Mouse (Mus musculus): ENCODE results near the gene Smpd2. TPM values are rescaled to one million over a fixed set of nuclear protein-coding genes. Genes with fewer than 3 reads are reported as not detected.

Smpd2 gene
- 51.5 and 52.9 TPM in 2 replicates for polyA plus RNA-seq (2015; fragmentation: Nextera tagmentation; extraction: Ambion mirVana)

- no peaks in the 10 kb centered on the region for H3K9me3 ChIP-seq (ENCODE audit: control insufficient read depth, low read length)
- peak within 1 kb of the TSS; percentile 91 for H3K27ac ChIP-seq (replicated peaks)
- TF ChIP-seq EP300 (optimal IDR thresholded peaks at IDR 0.05) (no peak), CTCF (IDR thresholded peaks at IDR 0.05; ENCODE audit: low read depth) (peak; percentile 21; the same call in 1 of the 2 replicates)
- H3K36me3 ChIP-seq (ENCODE audit: control insufficient read depth, insufficient read depth, low read length), result peaks cover 11% of the 10 kb centered on the region
- peak within 1 kb of the TSS; percentile 71 for H3K4me3 ChIP-seq (ENCODE audit: low read depth, low read length)
- under 1% methylated on average over 41 of the region's 50 CpGs for WGBS
- peak within 1 kb of the TSS; percentile 100 for H3K4me2 ChIP-seq (replicated peaks; ENCODE audit: low read depth)
- no peaks in the 10 kb centered on the region for H3K27me3 ChIP-seq (ENCODE audit: control insufficient read depth, insufficient read depth, low read length)
- H3K9ac ChIP-seq (ENCODE audit: low read length), result peak within 1 kb of the TSS; percentile 83
- peak; percentile 98 for DNase-seq (ENCODE audit: low spot score)
- H3K4me1 ChIP-seq (replicated peaks; ENCODE audit: control insufficient read depth, insufficient read depth), result peaks cover 13% of the 10 kb centered on the region; the same call in 1 of the 2 replicates
- peak; percentile 95 for ATAC-seq (ENCODE audit: low FRiP score, low TSS enrichment)
Observed at GRCm38 (mm10) chr10:41489708-41490517, at the start of gene Smpd2, which contains the start of gene Ppil6. Gene Smpd2 (minus strand): TSS chr10:41490369. Gene Ppil6 (plus strand): TSS chr10:41490439.

- no peak for DNase-seq (ENCODE audit: low spot score)
- 93% methylated on average over 4 of the region's 4 CpGs for WGBS
- no peak for ATAC-seq (ENCODE audit: low FRiP score, low TSS enrichment)
Observed at GRCm38 (mm10) chr10:41538986-41539385, 48.8 kb upstream of the Smpd2 start.

GRCm38 (mm10) chr10:41537983-41538330 lies 47.8 kb upstream of the Smpd2 start:
- DNase-seq (ENCODE audit: low spot score), result no peak
- WGBS, result 89% methylated on average over 3 of the region's 3 CpGs
- no peaks in the 10 kb centered on the region for H3K4me1 ChIP-seq (replicated peaks; ENCODE audit: control insufficient read depth, insufficient read depth)
- H3K4me2 ChIP-seq (replicated peaks; ENCODE audit: low read depth), result no peak overlapping the region
- no peak overlapping the region for H3K4me3 ChIP-seq (ENCODE audit: low read depth, low read length)
- peaks cover 9% of the 10 kb centered on the region for H3K36me3 ChIP-seq (ENCODE audit: control insufficient read depth, insufficient read depth, low read length)
- TF ChIP-seq EP300 (optimal IDR thresholded peaks at IDR 0.05) (no peak), CTCF (IDR thresholded peaks at IDR 0.05; ENCODE audit: low read depth) (no peak)
- no peaks in the 10 kb centered on the region for H3K27me3 ChIP-seq (ENCODE audit: control insufficient read depth, insufficient read depth, low read length)
- H3K9ac ChIP-seq (ENCODE audit: low read length), result no peak overlapping the region
- H3K9me3 ChIP-seq (ENCODE audit: control insufficient read depth, low read length), result no peaks in the 10 kb centered on the region
- no peak overlapping the region for H3K27ac ChIP-seq (replicated peaks)
- ATAC-seq (ENCODE audit: low FRiP score, low TSS enrichment), result no peak

More at GRCm38 (mm10) chr10:41538986-41539385, 48.8 kb upstream of the Smpd2 start:
- Histone ChIP-seq H3K9me3 (ENCODE audit: control insufficient read depth, low read length) (no peaks in the 10 kb centered on the region), H3K4me3 (ENCODE audit: low read depth, low read length) (no peak overlapping the region), H3K9ac (ENCODE audit: low read length) (no peak overlapping the region), H3K27me3 (ENCODE audit: control insufficient read depth, insufficient read depth, low read length) (no peaks in the 10 kb centered on the region), H3K4me1 (replicated peaks; ENCODE audit: control insufficient read depth, insufficient read depth) (no peaks in the 10 kb centered on the region), H3K4me2 (replicated peaks; ENCODE audit: low read depth) (no peak overlapping the region), H3K36me3 (ENCODE audit: control insufficient read depth, insufficient read depth, low read length) (peaks cover 7% of the 10 kb centered on the region), H3K27ac (replicated peaks) (no peak overlapping the region)
- no peak for TF ChIP-seq EP300 (optimal IDR thresholded peaks at IDR 0.05)
- no peak for TF ChIP-seq CTCF (IDR thresholded peaks at IDR 0.05; ENCODE audit: low read depth)

GRCm38 (mm10) chr10:41537226-41537982 lies 47.2 kb upstream of the Smpd2 start:
- peaks cover 9% of the 10 kb centered on the region for H3K36me3 ChIP-seq (ENCODE audit: control insufficient read depth, insufficient read depth, low read length)

GRCm38 (mm10) chr10:41536714-41537113 lies 46.5 kb upstream of the Smpd2 start:
- Histone ChIP-seq H3K4me1 (replicated peaks; ENCODE audit: control insufficient read depth, insufficient read depth) (no peaks in the 10 kb centered on the region), H3K4me2 (replicated peaks; ENCODE audit: low read depth) (no peak overlapping the region), H3K9ac (ENCODE audit: low read length) (no peak overlapping the region), H3K9me3 (ENCODE audit: control insufficient read depth, low read length) (no peaks in the 10 kb centered on the region), H3K36me3 (ENCODE audit: control insufficient read depth, insufficient read depth, low read length) (peaks cover 9% of the 10 kb centered on the region), H3K27ac (replicated peaks) (no peak overlapping the region), H3K27me3 (ENCODE audit: control insufficient read depth, insufficient read depth, low read length) (no peaks in the 10 kb centered on the region), H3K4me3 (ENCODE audit: low read depth, low read length) (no peak overlapping the region)
- 95% methylated on average over 1 of the region's 1 CpGs for whole genome bisulfite sequencing
- no peak for ATAC-seq (ENCODE audit: low FRiP score, low TSS enrichment)
- TF ChIP-seq CTCF (IDR thresholded peaks at IDR 0.05; ENCODE audit: low read depth), result no peak
- TF ChIP-seq EP300 (optimal IDR thresholded peaks at IDR 0.05), result no peak
- DNase-seq (ENCODE audit: low spot score), result no peak

More at GRCm38 (mm10) chr10:41537226-41537982, 47.2 kb upstream of the Smpd2 start:
- Histone ChIP-seq H3K27me3 (ENCODE audit: control insufficient read depth, insufficient read depth, low read length) (no peaks in the 10 kb centered on the region), H3K27ac (replicated peaks) (no peak overlapping the region), H3K9ac (ENCODE audit: low read length) (no peak overlapping the region), H3K4me3 (ENCODE audit: low read depth, low read length) (no peak overlapping the region), H3K4me1 (replicated peaks; ENCODE audit: control insufficient read depth, insufficient read depth) (no peaks in the 10 kb centered on the region), H3K9me3 (ENCODE audit: control insufficient read depth, low read length) (no peaks in the 10 kb centered on the region), H3K4me2 (replicated peaks; ENCODE audit: low read depth) (no peak overlapping the region)
- DNase-seq (ENCODE audit: low spot score) (no peak), ATAC-seq (ENCODE audit: low FRiP score, low TSS enrichment) (no peak)
- TF ChIP-seq CTCF (IDR thresholded peaks at IDR 0.05; ENCODE audit: low read depth), result no peak
- TF ChIP-seq EP300 (optimal IDR thresholded peaks at IDR 0.05), result no peak
- 94% methylated on average over 4 of the region's 4 CpGs for WGBS
